Mouse (Mus musculus): ENCODE data around the gene 3100002H09Rik. TPM values are rescaled to one million over a fixed set of nuclear protein-coding genes. Genes with fewer than 3 reads are reported as not detected.

The 3100002H09Rik gene
- polyA plus RNA-seq, 1 experiment from 2014 or later, result not detected

DNA sequence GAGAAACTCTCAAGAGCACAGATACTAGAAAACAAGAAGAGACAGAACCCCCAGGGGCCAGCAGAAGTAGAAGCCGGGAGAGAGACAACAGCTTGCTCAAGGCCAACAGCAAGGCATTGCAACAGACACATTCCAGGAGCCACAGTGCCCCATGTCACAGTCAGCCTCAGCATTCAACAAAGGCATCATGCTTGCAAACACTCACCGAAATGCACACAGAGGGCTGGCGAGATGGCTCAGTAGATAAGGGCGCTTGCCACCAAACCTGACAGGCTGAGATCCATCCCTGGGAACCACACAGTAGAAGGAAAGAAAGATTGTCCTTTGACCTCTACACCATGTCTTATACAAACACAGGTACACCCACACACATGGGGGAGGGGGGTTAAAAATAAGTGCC is 1.2 kb upstream of the 3100002H09Rik start:
- H3K4me3 ChIP-seq (replicated peaks), result no peak overlapping the region
- no peak overlapping the region for H3K4me2 ChIP-seq
- ATAC-seq (replicated peaks; ENCODE audit: low FRiP score), result no peak
- WGBS, result 65% methylated on average over 4 of the region's 4 CpGs
- no peaks in the 10 kb centered on the region for H3K9me3 ChIP-seq (replicated peaks)
- H3K9ac ChIP-seq, result no peak overlapping the region
- no peak overlapping the region for H3K27ac ChIP-seq
- peaks cover 40% of the 10 kb centered on the region for H3K27me3 ChIP-seq
- H3K4me1 ChIP-seq, result peaks cover 20% of the 10 kb centered on the region
- no peaks in the 10 kb centered on the region for H3K36me3 ChIP-seq

DNA sequence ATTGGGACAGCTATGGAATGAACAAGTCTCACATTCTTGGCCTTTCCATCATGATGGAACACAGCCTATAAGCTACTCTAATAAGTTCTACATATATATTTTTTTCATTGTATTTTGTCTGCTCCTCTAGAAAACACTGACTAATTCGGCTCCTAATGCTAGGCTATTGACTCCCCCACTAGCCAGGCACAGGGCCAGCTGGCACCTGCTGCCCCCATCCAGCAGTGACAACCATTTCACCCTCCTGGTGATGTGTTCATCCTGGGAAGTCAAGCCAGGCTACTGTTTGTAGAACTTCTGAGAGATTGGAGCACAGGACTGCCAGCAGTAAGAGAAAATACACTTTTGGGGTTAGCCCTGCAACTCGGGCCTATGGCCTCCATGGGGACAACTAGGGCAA is 537 bp downstream of the 3100002H09Rik start:
- Histone ChIP-seq H3K27ac (no peak overlapping the region), H3K4me3 (replicated peaks) (no peak overlapping the region), H3K27me3 (peaks cover 42% of the 10 kb centered on the region), H3K4me1 (peaks cover 8% of the 10 kb centered on the region), H3K36me3 (no peaks in the 10 kb centered on the region), H3K9me3 (replicated peaks) (no peaks in the 10 kb centered on the region), H3K9ac (no peak overlapping the region), H3K4me2 (no peak overlapping the region)
- 64% methylated on average over 2 of the region's 2 CpGs for WGBS
- ATAC-seq (replicated peaks; ENCODE audit: low FRiP score), result no peak

DNA sequence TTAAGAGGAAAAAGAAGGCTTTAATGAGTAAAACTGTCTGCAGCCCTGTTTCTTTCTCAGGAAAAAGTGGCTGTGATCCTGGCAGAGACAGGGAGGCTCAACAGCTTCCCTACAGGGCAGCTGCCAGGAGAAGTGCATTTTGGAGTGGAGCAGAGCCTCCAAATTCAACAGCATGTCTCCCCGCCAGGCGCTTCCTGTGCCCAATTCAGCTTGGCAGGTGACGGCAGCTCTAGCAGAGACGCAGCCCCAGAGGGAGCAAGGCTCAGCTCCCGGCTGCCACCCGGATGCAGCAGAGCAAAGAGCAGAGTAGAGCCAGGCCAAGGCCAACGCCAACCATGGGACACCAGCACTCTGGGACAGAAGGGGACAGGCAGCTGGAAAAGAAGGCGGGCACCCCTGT is 3.4 kb downstream of the 3100002H09Rik start:
- Histone ChIP-seq H3K27ac (no peak overlapping the region), H3K36me3 (no peaks in the 10 kb centered on the region), H3K4me2 (no peak overlapping the region), H3K4me1 (peaks cover 4% of the 10 kb centered on the region; the same call in 1 of the 2 replicates), H3K9me3 (replicated peaks) (no peaks in the 10 kb centered on the region), H3K4me3 (replicated peaks) (no peak overlapping the region), H3K27me3 (peaks cover 53% of the 10 kb centered on the region), H3K9ac (no peak overlapping the region)
- WGBS, result 69% methylated on average over 8 of the region's 8 CpGs
- no peak for ATAC-seq (replicated peaks; ENCODE audit: low FRiP score)

DNA sequence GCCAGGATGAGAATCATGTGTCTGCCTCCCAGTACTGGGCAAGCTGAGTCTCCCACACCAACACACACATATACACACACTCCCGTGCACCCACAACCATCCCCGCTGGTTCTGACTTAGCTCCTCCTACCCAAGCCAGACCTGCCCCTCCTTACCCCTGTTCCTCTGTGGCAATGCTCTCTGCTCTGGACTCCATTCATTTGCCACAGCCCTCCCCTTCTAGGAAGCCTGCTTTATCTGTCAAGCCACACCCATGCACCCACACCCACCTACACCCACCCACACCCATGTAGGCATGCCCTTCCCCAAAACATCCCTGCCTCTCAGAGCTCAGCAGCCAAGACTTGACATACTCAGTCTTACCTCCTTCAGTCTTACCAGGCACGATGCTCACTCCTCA is 4.4 kb downstream of the 3100002H09Rik start:
- no peaks in the 10 kb centered on the region for H3K9me3 ChIP-seq (replicated peaks)
- H3K36me3 ChIP-seq, result no peaks in the 10 kb centered on the region
- peak; percentile 79 for ATAC-seq (replicated peaks; ENCODE audit: low FRiP score)
- H3K4me3 ChIP-seq (replicated peaks), result no peak overlapping the region
- H3K4me1 ChIP-seq, result peaks cover 4% of the 10 kb centered on the region; the same call in 1 of the 2 replicates
- no peak overlapping the region for H3K9ac ChIP-seq
- no peak overlapping the region for H3K4me2 ChIP-seq
- no peak overlapping the region for H3K27ac ChIP-seq
- H3K27me3 ChIP-seq, result peaks cover 45% of the 10 kb centered on the region
- WGBS, result 75% methylated on average over 3 of the region's 3 CpGs

DNA sequence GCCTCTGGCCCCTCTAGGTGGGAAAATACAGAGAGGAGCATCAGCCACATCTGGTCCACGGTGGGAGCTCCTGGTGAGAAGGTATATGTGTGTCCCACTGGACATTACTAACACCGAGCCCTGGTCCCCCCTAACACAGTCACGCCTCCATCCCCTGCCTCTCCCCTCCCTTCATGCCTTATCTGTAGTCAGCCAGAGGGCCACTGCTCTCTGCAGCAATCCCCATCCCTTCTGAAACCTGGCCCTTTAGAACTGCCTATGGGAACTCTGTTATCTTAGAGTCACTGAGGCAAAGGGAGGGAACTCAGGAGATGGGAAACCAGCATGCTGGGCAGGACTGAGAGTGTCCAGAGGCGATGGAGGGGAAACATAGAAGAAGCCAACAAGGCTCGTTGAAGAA is 5.3 kb downstream of the 3100002H09Rik start:
- WGBS, result 49% methylated on average over 5 of the region's 5 CpGs
- H3K9ac ChIP-seq, result no peak overlapping the region
- H3K4me3 ChIP-seq (replicated peaks), result no peak overlapping the region
- H3K27ac ChIP-seq, result no peak overlapping the region
- H3K9me3 ChIP-seq (replicated peaks), result no peaks in the 10 kb centered on the region
- H3K4me1 ChIP-seq, result peaks cover 4% of the 10 kb centered on the region; the same call in 1 of the 2 replicates
- ATAC-seq (replicated peaks; ENCODE audit: low FRiP score), result peak; percentile 52
- no peak overlapping the region for H3K4me2 ChIP-seq
- H3K36me3 ChIP-seq, result no peaks in the 10 kb centered on the region
- peaks cover 44% of the 10 kb centered on the region for H3K27me3 ChIP-seq

DNA sequence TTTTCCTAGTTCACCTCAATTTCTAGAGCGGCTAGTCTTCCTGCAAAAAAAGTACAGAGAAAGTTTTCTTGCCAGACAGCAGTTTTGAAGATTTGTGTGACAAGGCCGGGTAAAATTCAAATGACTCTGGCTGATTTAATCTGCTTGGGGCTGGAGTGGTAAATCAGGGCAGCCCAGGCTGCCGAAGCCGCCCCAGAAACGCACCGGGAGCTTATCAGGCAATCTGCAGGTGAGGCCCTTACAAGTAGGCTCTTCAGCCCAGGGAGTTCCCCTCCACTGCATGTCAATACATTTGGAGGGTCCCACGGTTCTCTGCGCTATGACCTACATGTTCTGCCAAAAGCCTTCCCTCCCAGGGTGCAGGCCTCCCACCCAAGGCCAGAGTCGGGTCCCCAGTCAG is 6.9 kb downstream of the 3100002H09Rik start:
- peaks cover 4% of the 10 kb centered on the region; the same call in 1 of the 2 replicates for H3K4me1 ChIP-seq
- ATAC-seq (replicated peaks; ENCODE audit: low FRiP score), result no peak
- no peaks in the 10 kb centered on the region for H3K9me3 ChIP-seq (replicated peaks)
- H3K27me3 ChIP-seq, result peaks cover 44% of the 10 kb centered on the region
- H3K9ac ChIP-seq, result no peak overlapping the region
- no peak overlapping the region for H3K4me2 ChIP-seq
- no peaks in the 10 kb centered on the region for H3K36me3 ChIP-seq
- WGBS, result 14% methylated on average over 9 of the region's 9 CpGs
- H3K27ac ChIP-seq, result no peak overlapping the region
- no peak overlapping the region for H3K4me3 ChIP-seq (replicated peaks)

DNA sequence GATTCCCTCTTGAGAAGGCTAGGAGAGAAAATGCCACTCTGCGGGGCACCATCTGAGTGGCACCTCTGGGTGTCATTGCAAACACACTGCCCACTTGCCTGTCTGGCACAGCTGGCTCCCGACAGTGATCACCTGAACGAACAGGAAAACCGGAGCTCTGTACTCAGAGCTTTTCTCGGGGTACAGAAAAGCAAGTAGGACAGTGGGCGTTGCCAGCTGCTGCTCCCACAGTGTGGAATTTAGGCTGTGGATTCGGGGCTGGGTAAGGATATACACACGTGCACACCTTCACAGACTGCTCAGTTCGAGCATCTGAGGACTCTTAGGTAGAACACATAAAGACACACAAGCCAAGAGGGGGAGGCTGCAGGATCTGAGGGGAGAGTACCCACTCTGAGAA is 14.7 kb downstream of the 3100002H09Rik start:
- no peak for ATAC-seq (replicated peaks; ENCODE audit: low FRiP score)
- Histone ChIP-seq H3K9ac (no peak overlapping the region), H3K27me3 (peaks cover 40% of the 10 kb centered on the region), H3K4me2 (no peak overlapping the region), H3K36me3 (no peaks in the 10 kb centered on the region), H3K4me3 (replicated peaks) (no peak overlapping the region), H3K27ac (no peak overlapping the region), H3K4me1 (0 out of 2 replicates have a peak, but pooled peaks cover 2% of the 10 kb centered on the region), H3K9me3 (replicated peaks) (no peaks in the 10 kb centered on the region)
- 77% methylated on average over 9 of the region's 9 CpGs for WGBS

DNA sequence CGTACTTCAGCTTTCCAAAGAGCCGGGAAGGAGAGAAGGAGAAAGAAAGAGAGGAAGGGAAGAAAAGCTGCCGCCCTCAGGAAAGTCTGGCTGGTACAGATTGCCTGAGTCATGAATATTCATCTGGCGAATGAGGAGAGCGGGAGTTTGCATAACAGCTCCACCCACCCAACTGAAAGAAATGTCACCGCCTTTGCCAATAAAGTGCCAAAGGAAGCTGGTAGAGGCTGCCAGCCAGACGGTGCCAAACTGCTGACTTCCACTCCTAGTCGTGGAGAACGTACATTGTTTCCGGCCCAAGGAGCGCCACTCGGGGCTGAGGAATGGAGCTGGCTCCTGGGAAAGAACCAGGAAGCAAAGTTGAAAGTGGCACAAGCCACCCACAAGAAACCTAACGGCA is 15.7 kb downstream of the 3100002H09Rik start:
- H3K4me1 ChIP-seq, result 0 out of 2 replicates have a peak, but pooled peaks cover 2% of the 10 kb centered on the region
- WGBS, result 32% methylated on average over 13 of the region's 13 CpGs
- no peaks in the 10 kb centered on the region for H3K9me3 ChIP-seq (replicated peaks)
- no peak overlapping the region for H3K27ac ChIP-seq
- H3K9ac ChIP-seq, result no peak overlapping the region
- no peak for ATAC-seq (replicated peaks; ENCODE audit: low FRiP score)
- peak overlapping the region; percentile 33 for H3K4me2 ChIP-seq
- H3K36me3 ChIP-seq, result no peaks in the 10 kb centered on the region
- peaks cover 40% of the 10 kb centered on the region for H3K27me3 ChIP-seq
- no peak overlapping the region for H3K4me3 ChIP-seq (replicated peaks)

DNA sequence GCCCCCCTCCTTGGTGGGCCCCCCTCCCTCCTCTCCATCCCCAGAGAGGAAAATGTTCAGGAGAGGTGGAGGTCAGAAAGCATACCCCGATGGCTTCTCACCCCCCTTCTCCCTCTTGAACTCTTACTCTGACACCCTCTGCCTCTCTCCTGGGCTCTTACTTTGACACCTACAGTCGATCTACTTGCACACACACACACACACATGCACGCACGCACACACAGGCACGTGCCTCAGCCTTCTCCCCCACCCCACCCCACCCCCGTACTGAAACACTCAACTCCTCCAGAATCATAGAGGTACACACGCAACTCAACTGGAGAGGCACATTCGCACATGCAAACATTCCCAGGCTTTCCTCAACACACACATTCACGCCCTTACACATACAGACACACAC is 16.9 kb downstream of the 3100002H09Rik start:
- Histone ChIP-seq H3K9me3 (replicated peaks) (no peaks in the 10 kb centered on the region), H3K4me1 (0 out of 2 replicates have a peak, but pooled peaks cover 2% of the 10 kb centered on the region), H3K4me2 (no peak overlapping the region), H3K36me3 (no peaks in the 10 kb centered on the region), H3K9ac (no peak overlapping the region), H3K27ac (no peak overlapping the region), H3K27me3 (peaks cover 43% of the 10 kb centered on the region), H3K4me3 (replicated peaks) (no peak overlapping the region)
- 47% methylated on average over 9 of the region's 9 CpGs for WGBS
- ATAC-seq (replicated peaks; ENCODE audit: low FRiP score), result no peak

DNA sequence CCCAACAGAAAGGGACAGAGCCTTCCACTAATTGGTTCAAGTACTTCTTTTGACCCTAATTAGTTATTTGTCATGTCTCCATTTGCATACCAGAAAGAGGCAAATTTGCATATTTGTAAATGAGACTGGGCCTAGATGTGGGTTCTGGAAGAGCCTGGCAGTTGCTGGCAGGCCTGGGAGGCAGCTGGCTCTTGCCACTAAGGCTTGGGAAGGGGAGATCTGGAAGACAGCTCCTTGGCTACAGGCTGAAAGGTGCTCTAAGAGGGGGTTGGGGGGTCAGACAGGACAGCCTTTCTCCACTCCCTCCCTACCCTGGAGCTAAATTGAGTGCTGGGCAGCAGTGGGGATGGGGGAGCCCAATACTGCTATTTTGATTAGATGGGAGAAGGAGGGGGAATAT is 17.4 kb downstream of the 3100002H09Rik start:
- ATAC-seq (replicated peaks; ENCODE audit: low FRiP score), result no peak
- Histone ChIP-seq H3K9ac (no peak overlapping the region), H3K27me3 (peaks cover 47% of the 10 kb centered on the region), H3K4me3 (replicated peaks) (no peak overlapping the region), H3K9me3 (replicated peaks) (no peaks in the 10 kb centered on the region), H3K4me1 (0 out of 2 replicates have a peak, but pooled peaks cover 2% of the 10 kb centered on the region), H3K27ac (no peak overlapping the region), H3K36me3 (no peaks in the 10 kb centered on the region), H3K4me2 (no peak overlapping the region)

DNA sequence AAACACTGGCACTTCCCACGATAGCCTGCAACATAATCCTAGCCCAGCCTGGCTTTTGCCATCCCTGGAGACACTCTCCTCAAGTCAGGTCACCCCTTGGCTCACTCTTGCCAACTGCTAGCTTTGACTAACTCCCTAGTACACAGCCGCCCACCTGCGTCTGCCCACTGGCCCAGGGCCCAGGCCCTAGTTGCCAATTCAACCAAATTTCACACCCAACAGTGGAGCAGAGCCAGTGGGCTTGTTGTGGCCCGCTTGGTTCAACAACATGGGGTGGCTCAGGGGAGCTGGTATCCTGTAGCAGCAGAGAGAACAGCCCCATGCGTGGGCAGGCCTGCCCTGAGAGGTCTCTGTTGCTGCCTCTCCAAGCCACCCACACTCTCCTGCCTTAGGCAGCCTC is 18.4 kb downstream of the 3100002H09Rik start:
- ATAC-seq (replicated peaks; ENCODE audit: low FRiP score), result no peak
- 81% methylated on average over 5 of the region's 5 CpGs for WGBS

DNA sequence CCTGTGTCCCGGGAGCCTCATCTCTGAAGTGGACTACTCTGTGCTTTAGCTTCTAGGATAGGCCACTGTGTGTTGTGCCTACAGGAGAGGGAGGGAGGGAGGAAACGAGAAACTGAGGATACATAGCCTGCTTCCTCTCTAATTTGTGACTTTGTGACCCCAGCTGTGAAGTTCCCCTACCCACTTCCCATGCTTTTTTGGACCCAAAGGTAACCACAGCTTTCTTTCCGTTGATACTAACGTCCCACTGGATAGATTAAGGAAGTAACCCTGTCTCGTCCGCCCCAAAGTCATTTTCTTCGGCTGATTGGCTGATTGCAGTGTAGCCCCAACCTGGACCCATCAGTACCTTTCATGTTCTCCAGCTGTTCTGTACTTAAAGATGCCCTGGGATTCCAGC is 29.9 kb downstream of the 3100002H09Rik start:
- Histone ChIP-seq H3K4me1 (peaks cover 7% of the 10 kb centered on the region), H3K4me3 (replicated peaks) (no peak overlapping the region), H3K9ac (no peak overlapping the region), H3K4me2 (no peak overlapping the region), H3K27me3 (peaks cover 55% of the 10 kb centered on the region), H3K9me3 (replicated peaks) (no peaks in the 10 kb centered on the region), H3K27ac (no peak overlapping the region), H3K36me3 (no peaks in the 10 kb centered on the region)
- 78% methylated on average over 7 of the region's 7 CpGs for WGBS
- no peak for ATAC-seq (replicated peaks; ENCODE audit: low FRiP score)

More for the DNA sequence above, 18.4 kb downstream of the 3100002H09Rik start:
- Histone ChIP-seq H3K9ac (no peak overlapping the region), H3K4me2 (no peak overlapping the region), H3K36me3 (no peaks in the 10 kb centered on the region), H3K4me3 (replicated peaks) (no peak overlapping the region), H3K27ac (no peak overlapping the region), H3K27me3 (peaks cover 54% of the 10 kb centered on the region), H3K9me3 (replicated peaks) (no peaks in the 10 kb centered on the region), H3K4me1 (0 out of 2 replicates have a peak, but pooled peaks cover 2% of the 10 kb centered on the region)

DNA sequence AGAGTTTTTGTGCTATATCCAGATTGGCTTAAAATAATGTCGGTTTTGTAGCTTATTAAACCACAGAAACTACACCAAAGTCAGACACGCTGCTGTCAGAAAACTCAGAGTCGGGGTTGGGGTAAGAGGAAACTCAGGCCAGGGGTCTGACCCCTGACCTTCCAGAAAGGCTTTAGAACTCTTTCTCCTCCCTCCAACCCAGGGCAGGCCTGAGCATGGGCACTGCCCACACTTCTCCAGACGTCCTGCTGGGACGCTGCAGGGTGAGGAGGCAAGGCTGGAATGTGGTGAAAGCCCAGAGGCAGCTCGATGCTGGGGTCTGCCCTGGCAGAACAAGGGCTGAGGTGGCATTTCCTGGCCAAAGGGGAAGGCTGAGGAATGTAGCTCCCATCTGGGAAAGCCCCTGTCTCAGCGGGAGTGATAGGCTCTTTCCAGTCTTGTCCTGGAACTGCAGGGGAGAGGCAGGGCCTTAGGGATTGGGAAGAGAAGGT is 34.6 kb downstream of the 3100002H09Rik start:
- Histone ChIP-seq H3K27me3 (peaks cover 70% of the 10 kb centered on the region), H3K9ac (no peak overlapping the region), H3K27ac (no peak overlapping the region), H3K4me3 (replicated peaks) (peak overlapping the region; percentile 46), H3K4me1 (peaks cover 26% of the 10 kb centered on the region), H3K36me3 (no peaks in the 10 kb centered on the region), H3K4me2 (peak overlapping the region; percentile 93), H3K9me3 (replicated peaks) (no peaks in the 10 kb centered on the region)
- WGBS, result 1% methylated on average over 7 of the region's 7 CpGs
- ATAC-seq (replicated peaks; ENCODE audit: low FRiP score), result 0 out of 2 replicates have a peak, but pooled peaks have one; percentile 57

All from kidney, embryonic 15.5 days (tissue).